Mouse (Mus musculus) MEL (cell line): ENCODE data around the gene B3gnt6.

Experiments
- CTCF ChIP-seq, 3 experiments: IDR thresholded peaks in 2 of 3; conservative IDR thresholded peaks in 1 of 3; 2 replicates each; pipeline ENCODE4 v1.5.1; 2011 to 2012; ENCODE audit warnings: low read length in 3 of 3, low read depth in 2 of 3, mild to moderate bottlenecking in 2 of 3, improper control_type of control experiment in 1 of 3, inconsistent platforms in 1 of 3, mixed read lengths in 1 of 3, moderate library complexity in 1 of 3; ENCODE audit not compliant: control insufficient read depth in 1 of 3, insufficient read depth in 1 of 3, poor library complexity in 1 of 3, severe bottlenecking in 1 of 3
- EP300 ChIP-seq, 2 experiments: IDR thresholded peaks; 2 replicates each; pipeline ENCODE4 v1.6.1; 2011; ENCODE audit warnings: improper control_type of control experiment in 2 of 2, low read length in 2 of 2, low read depth in 1 of 2, mild to moderate bottlenecking in 1 of 2
- GABPA ChIP-seq: IDR thresholded peaks from 2 replicates; pipeline ENCODE4 v1.6.1; 2012; ENCODE audit warnings: low read depth, mild to moderate bottlenecking, inconsistent platforms, low read length, improper control_type of control experiment, moderate library complexity
- HCFC1 ChIP-seq: IDR thresholded peaks from 2 replicates; pipeline ENCODE4 v1.6.1; 2012; ENCODE audit warnings: low read depth, mild to moderate bottlenecking, inconsistent platforms, low read length, improper control_type of control experiment, moderate library complexity
- MAZ ChIP-seq: IDR thresholded peaks from 2 replicates; pipeline ENCODE4 v1.6.1; 2012; ENCODE audit warnings: low read depth, mild to moderate bottlenecking, inconsistent platforms, low read length, improper control_type of control experiment
- MYC ChIP-seq: IDR thresholded peaks from 2 replicates; pipeline ENCODE4 v1.6.1; 2011; ENCODE audit warnings: low read depth, mild to moderate bottlenecking, low read length, improper control_type of control experiment, moderate library complexity
- NRF1 ChIP-seq: IDR thresholded peaks from 2 replicates; pipeline ENCODE4 v1.6.1; 2014; ENCODE audit warnings: low read depth, mild to moderate bottlenecking, inconsistent platforms, low read length, improper control_type of control experiment, moderate library complexity; ENCODE audit not compliant: poor library complexity, insufficient read depth, severe bottlenecking
- POLR2A ChIP-seq, 2 experiments: IDR thresholded peaks; 2 replicates each; pipeline ENCODE4 v1.6.1; 2011 to 2012; ENCODE audit warnings: low read length in 2 of 2, mild to moderate bottlenecking in 2 of 2, control low read depth in 1 of 2, improper control_type of control experiment in 1 of 2, low read depth in 1 of 2, moderate library complexity in 1 of 2; ENCODE audit not compliant: control insufficient read depth in 1 of 2, insufficient read depth in 1 of 2, poor library complexity in 1 of 2
- SMC3 ChIP-seq: IDR thresholded peaks from 2 replicates; pipeline ENCODE4 v1.6.1; 2011; ENCODE audit warnings: low read depth, low read length, improper control_type of control experiment
- USF1 ChIP-seq: IDR thresholded peaks from 2 replicates; pipeline ENCODE4 v1.6.1; 2014; ENCODE audit warnings: low read depth, mild to moderate bottlenecking, inconsistent platforms, low read length, improper control_type of control experiment, moderate library complexity
- USF2 ChIP-seq, 2 experiments: IDR thresholded peaks; 2 replicates each; pipeline ENCODE4 v1.6.1; 2011 to 2012; ENCODE audit warnings: improper control_type of control experiment in 2 of 2, low read length in 2 of 2, borderline replicate concordance in 1 of 2, inconsistent platforms in 1 of 2, low read depth in 1 of 2, mild to moderate bottlenecking in 1 of 2; ENCODE audit not compliant: insufficient read depth in 1 of 2

GRCm38 (mm10) chr7:98236686-98237359 is 37.5 kb upstream of the B3gnt6 start:
- TF ChIP-seq NRF1 (no peak), POLR2A (IDR thresholded peaks at IDR 0.05; ENCODE audit: control insufficient read depth in 1 of 2, insufficient read depth in 1 of 2, low read depth in 1 of 2, low read length in 2 of 2, poor library complexity in 1 of 2) (no peak), HCFC1 (no peak), MYC (no peak), GABPA (no peak), CTCF (IDR thresholded peaks at IDR 0.05 in 2 of 3, conservative IDR thresholded peaks at IDR 0.05 in 1 of 3; ENCODE audit: control insufficient read depth in 1 of 3, insufficient read depth in 1 of 3, low read depth in 2 of 3, low read length in 3 of 3, poor library complexity in 1 of 3, severe bottlenecking in 1 of 3) (no peak), EP300 (IDR thresholded peaks at IDR 0.05; ENCODE audit: low read depth in 1 of 2, low read length in 2 of 2) (no peak), USF2 (IDR thresholded peaks at IDR 0.05; ENCODE audit: borderline replicate concordance in 1 of 2, insufficient read depth in 1 of 2, low read depth in 1 of 2, low read length in 2 of 2) (no peak), SMC3 (no peak), MAZ (no peak), USF1 (no peak)
